Mouse (Mus musculus) stomach, postnatal 0 days (tissue): Measurements from ENCODE around the gene Cwc22.

Experiments
- CTCF ChIP-seq: IDR thresholded peaks from 2 replicates; pipeline ENCODE4 v1.5.1; 2016; ENCODE audit warnings: antibody characterized with exemption, low read depth, mild to moderate bottlenecking, moderate library complexity
- EP300 ChIP-seq: optimal IDR thresholded peaks from 2 replicates; pipeline ENCODE3; 2016; ENCODE audit warnings: antibody characterized with exemption

GRCm38 (mm10) chr2:77882961-77883360 is 63.2 kb downstream of the Cwc22 start:
- no peak for TF ChIP-seq CTCF
- no peak for TF ChIP-seq EP300
